Mouse (Mus musculus): ENCODE results near the gene Gnptab. TPM values are rescaled to one million over a fixed set of nuclear protein-coding genes. Genes with fewer than 3 reads are reported as not detected.
"Not testable (repeated sequence)": the region's sequence is repeated elsewhere in the genome, so short reads cannot be mapped to it uniquely, and the experiment has no call there.

Gene Gnptab
- polyA plus RNA-seq, 1 experiment from 2014 or later, result 7.7 TPM

GRCm38 (mm10) chr10:88451221-88451620 lies 72.3 kb downstream of the Gnptab start:
- DNase-seq (ENCODE audit: low spot score), result no peak
- no peaks in the 10 kb centered on the region for H3K27me3 ChIP-seq (ENCODE audit: control insufficient read depth, insufficient read depth, low read length)
- 89% methylated on average over 2 of the region's 2 CpGs for WGBS
- no peak overlapping the region for H3K4me2 ChIP-seq (ENCODE audit: low read depth)
- no peak for ATAC-seq (ENCODE audit: insufficient read depth, low FRiP score, low TSS enrichment)
- H3K27ac ChIP-seq (ENCODE audit: low read depth, low read length), result no peak overlapping the region
- H3K4me1 ChIP-seq (ENCODE audit: control insufficient read depth, insufficient read depth, low read length), result no peaks in the 10 kb centered on the region
- no peaks in the 10 kb centered on the region for H3K36me3 ChIP-seq (ENCODE audit: control insufficient read depth, insufficient read depth, low read length)
- no peaks in the 10 kb centered on the region for H3K9me3 ChIP-seq (ENCODE audit: control insufficient read depth, low read length)
- H3K4me3 ChIP-seq (ENCODE audit: low read depth, low read length), result no peak overlapping the region
- H3K9ac ChIP-seq (ENCODE audit: low read length), result no peak overlapping the region

GRCm38 (mm10) chr10:88451990-88452389 lies 73.1 kb downstream of the Gnptab start:
- Histone ChIP-seq H3K27ac (ENCODE audit: low read depth, low read length) (no peak overlapping the region), H3K9ac (ENCODE audit: low read length) (no peak overlapping the region), H3K4me1 (ENCODE audit: control insufficient read depth, insufficient read depth, low read length) (no peaks in the 10 kb centered on the region), H3K4me3 (ENCODE audit: low read depth, low read length) (no peak overlapping the region), H3K9me3 (ENCODE audit: control insufficient read depth, low read length) (no peaks in the 10 kb centered on the region), H3K36me3 (ENCODE audit: control insufficient read depth, insufficient read depth, low read length) (no peaks in the 10 kb centered on the region), H3K27me3 (ENCODE audit: control insufficient read depth, insufficient read depth, low read length) (no peaks in the 10 kb centered on the region), H3K4me2 (ENCODE audit: low read depth) (no peak overlapping the region)
- no peak for ATAC-seq (ENCODE audit: insufficient read depth, low FRiP score, low TSS enrichment)
- DNase-seq (ENCODE audit: low spot score), result no peak
- 88% methylated on average over 6 of the region's 6 CpGs for WGBS

- 45% methylated on average over 6 of the region's 6 CpGs for WGBS
Observed at GRCm38 (mm10) chr10:88457816-88458215, 78.9 kb downstream of the Gnptab start.

GRCm38 (mm10) chr10:88459502-88459992 lies 80.6 kb downstream of the Gnptab start, which contains the start of gene Sycp3:
Gene Sycp3, plus strand, starts transcription at chr10:88459569.
- no peak within 1 kb of the TSS for H3K27ac ChIP-seq (ENCODE audit: low read depth, low read length)
- no peak within 1 kb of the TSS for H3K4me2 ChIP-seq (ENCODE audit: low read depth)
- no peaks in the 10 kb centered on the region for H3K27me3 ChIP-seq (ENCODE audit: control insufficient read depth, insufficient read depth, low read length)
- no peaks in the 10 kb centered on the region for H3K9me3 ChIP-seq (ENCODE audit: control insufficient read depth, low read length)
- no peaks in the 10 kb centered on the region for H3K36me3 ChIP-seq (ENCODE audit: control insufficient read depth, insufficient read depth, low read length)
- no peak for ATAC-seq (ENCODE audit: insufficient read depth, low FRiP score, low TSS enrichment)
- H3K4me3 ChIP-seq (ENCODE audit: low read depth, low read length), result no peak within 1 kb of the TSS
- H3K9ac ChIP-seq (ENCODE audit: low read length), result no peak within 1 kb of the TSS
- WGBS, result 88% methylated on average over 33 of the region's 33 CpGs
- no peaks in the 10 kb centered on the region for H3K4me1 ChIP-seq (ENCODE audit: control insufficient read depth, insufficient read depth, low read length)
- no peak for DNase-seq (ENCODE audit: low spot score)

More at GRCm38 (mm10) chr10:88457816-88458215, 78.9 kb downstream of the Gnptab start:
- Histone ChIP-seq H3K27me3 (ENCODE audit: control insufficient read depth, insufficient read depth, low read length) (no peaks in the 10 kb centered on the region), H3K27ac (ENCODE audit: low read depth, low read length) (no peak overlapping the region), H3K4me3 (ENCODE audit: low read depth, low read length) (no peak overlapping the region), H3K9me3 (ENCODE audit: control insufficient read depth, low read length) (no peaks in the 10 kb centered on the region), H3K4me2 (ENCODE audit: low read depth) (no peak overlapping the region), H3K36me3 (ENCODE audit: control insufficient read depth, insufficient read depth, low read length) (no peaks in the 10 kb centered on the region), H3K4me1 (ENCODE audit: control insufficient read depth, insufficient read depth, low read length) (no peaks in the 10 kb centered on the region), H3K9ac (ENCODE audit: low read length) (no peak overlapping the region)
- no peak for ATAC-seq (ENCODE audit: insufficient read depth, low FRiP score, low TSS enrichment)
- DNase-seq (ENCODE audit: low spot score), result no peak

GRCm38 (mm10) chr10:88460122-88460820 lies 81.3 kb downstream of the Gnptab start:
- ATAC-seq (ENCODE audit: insufficient read depth, low FRiP score, low TSS enrichment) (no peak), DNase-seq (ENCODE audit: low spot score) (no peak)
- Histone ChIP-seq H3K27ac (ENCODE audit: low read depth, low read length) (no peak overlapping the region), H3K4me2 (ENCODE audit: low read depth) (no peak overlapping the region), H3K9me3 (ENCODE audit: control insufficient read depth, low read length) (no peaks in the 10 kb centered on the region), H3K27me3 (ENCODE audit: control insufficient read depth, insufficient read depth, low read length) (no peaks in the 10 kb centered on the region), H3K4me3 (ENCODE audit: low read depth, low read length) (no peak overlapping the region), H3K9ac (ENCODE audit: low read length) (no peak overlapping the region), H3K4me1 (ENCODE audit: control insufficient read depth, insufficient read depth, low read length) (no peaks in the 10 kb centered on the region), H3K36me3 (ENCODE audit: control insufficient read depth, insufficient read depth, low read length) (no peaks in the 10 kb centered on the region)
- WGBS, result 69% methylated on average over 18 of the region's 18 CpGs

GRCm38 (mm10) chr10:88482866-88483265 lies 103.9 kb downstream of the Gnptab start:
- not testable (repeated sequence) for DNase-seq (ENCODE audit: low spot score); H3K9ac ChIP-seq (ENCODE audit: low read length); H3K9me3 ChIP-seq (ENCODE audit: control insufficient read depth, low read length); H3K4me2 ChIP-seq (ENCODE audit: low read depth); H3K4me3 ChIP-seq (ENCODE audit: low read depth, low read length); ATAC-seq (ENCODE audit: insufficient read depth, low FRiP score, low TSS enrichment); H3K27ac ChIP-seq (ENCODE audit: low read depth, low read length); H3K27me3 ChIP-seq (ENCODE audit: control insufficient read depth, insufficient read depth, low read length); H3K4me1 ChIP-seq (ENCODE audit: control insufficient read depth, insufficient read depth, low read length); H3K36me3 ChIP-seq (ENCODE audit: control insufficient read depth, insufficient read depth, low read length)
- 89% methylated on average over 10 of the region's 10 CpGs for whole genome bisulfite sequencing

GRCm38 (mm10) chr10:88488629-88489028 lies 109.7 kb downstream of the Gnptab start:
- no peaks in the 10 kb centered on the region for H3K27me3 ChIP-seq (ENCODE audit: control insufficient read depth, insufficient read depth, low read length)
- H3K27ac ChIP-seq (ENCODE audit: low read depth, low read length), result no peak overlapping the region
- 84% methylated on average over 5 of the region's 5 CpGs for WGBS
- no peak for ATAC-seq (ENCODE audit: insufficient read depth, low FRiP score, low TSS enrichment)
- no peak overlapping the region for H3K9ac ChIP-seq (ENCODE audit: low read length)
- H3K4me3 ChIP-seq (ENCODE audit: low read depth, low read length), result no peak overlapping the region
- DNase-seq (ENCODE audit: low spot score), result no peak
- no peak overlapping the region for H3K4me2 ChIP-seq (ENCODE audit: low read depth)
- H3K9me3 ChIP-seq (ENCODE audit: control insufficient read depth, low read length), result no peaks in the 10 kb centered on the region
- no peaks in the 10 kb centered on the region for H3K4me1 ChIP-seq (ENCODE audit: control insufficient read depth, insufficient read depth, low read length)
- H3K36me3 ChIP-seq (ENCODE audit: control insufficient read depth, insufficient read depth, low read length), result no peaks in the 10 kb centered on the region

- Histone ChIP-seq H3K4me1 (ENCODE audit: control insufficient read depth, insufficient read depth, low read length) (no peaks in the 10 kb centered on the region), H3K27ac (ENCODE audit: low read depth, low read length) (no peak overlapping the region), H3K9ac (ENCODE audit: low read length) (no peak overlapping the region), H3K36me3 (ENCODE audit: control insufficient read depth, insufficient read depth, low read length) (no peaks in the 10 kb centered on the region), H3K4me3 (ENCODE audit: low read depth, low read length) (no peak overlapping the region), H3K9me3 (ENCODE audit: control insufficient read depth, low read length) (no peaks in the 10 kb centered on the region), H3K4me2 (ENCODE audit: low read depth) (no peak overlapping the region), H3K27me3 (ENCODE audit: control insufficient read depth, insufficient read depth, low read length) (no peaks in the 10 kb centered on the region)
- ATAC-seq (ENCODE audit: insufficient read depth, low FRiP score, low TSS enrichment), result no peak
- WGBS, result 63% methylated on average over 7 of the region's 7 CpGs
- DNase-seq (ENCODE audit: low spot score), result no peak
Observed at GRCm38 (mm10) chr10:88491632-88492031, 112.7 kb downstream of the Gnptab start.

GRCm38 (mm10) chr10:88492658-88493057 lies 113.7 kb downstream of the Gnptab start:
- no peaks in the 10 kb centered on the region for H3K27me3 ChIP-seq (ENCODE audit: control insufficient read depth, insufficient read depth, low read length)
- H3K9ac ChIP-seq (ENCODE audit: low read length), result no peak overlapping the region
- no peak overlapping the region for H3K27ac ChIP-seq (ENCODE audit: low read depth, low read length)
- H3K36me3 ChIP-seq (ENCODE audit: control insufficient read depth, insufficient read depth, low read length), result no peaks in the 10 kb centered on the region
- ATAC-seq (ENCODE audit: insufficient read depth, low FRiP score, low TSS enrichment) (no peak), DNase-seq (ENCODE audit: low spot score) (no peak)
- WGBS, result 76% methylated on average over 8 of the region's 8 CpGs
- no peaks in the 10 kb centered on the region for H3K4me1 ChIP-seq (ENCODE audit: control insufficient read depth, insufficient read depth, low read length)
- no peak overlapping the region for H3K4me2 ChIP-seq (ENCODE audit: low read depth)
- no peak overlapping the region for H3K4me3 ChIP-seq (ENCODE audit: low read depth, low read length)
- H3K9me3 ChIP-seq (ENCODE audit: control insufficient read depth, low read length), result no peaks in the 10 kb centered on the region
